Mouse (Mus musculus) CD4-positive helper T cell, adult 2 months (primary cell): Measurements from ENCODE around the gene Khsrp.

Experiments used
- DNase-seq: peaks from one replicate; pipeline ENCODE4 v3.0.0-alpha.2; 2012; ENCODE audit warnings: low read depth, missing footprints, low spot score

The Khsrp gene

GRCm38 (mm10) chr17:56988921-56989430, 42.3 kb downstream of the Khsrp start:
- no peak for DNase-seq

DNA sequence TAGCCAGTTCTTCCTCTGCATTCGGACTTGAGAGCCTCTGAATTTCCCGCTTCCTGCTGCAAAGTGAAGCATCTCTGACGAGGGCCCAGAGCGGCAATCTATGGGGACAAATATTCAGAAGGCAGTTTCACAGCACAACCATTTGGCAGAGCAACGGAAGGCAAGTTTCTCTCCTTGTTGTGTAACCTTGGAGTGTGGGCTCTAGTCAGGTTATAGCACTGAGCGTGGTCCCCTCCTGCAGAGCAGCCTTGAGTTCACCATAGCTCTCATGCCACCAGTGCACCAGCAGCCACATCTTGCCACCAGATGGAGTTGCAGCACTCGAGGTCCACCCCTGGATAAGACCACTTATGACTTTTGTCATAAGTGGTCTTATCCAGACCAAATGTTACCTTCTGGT, 42.9 kb downstream of the Khsrp start:
- no peak for DNase-seq

DNA sequence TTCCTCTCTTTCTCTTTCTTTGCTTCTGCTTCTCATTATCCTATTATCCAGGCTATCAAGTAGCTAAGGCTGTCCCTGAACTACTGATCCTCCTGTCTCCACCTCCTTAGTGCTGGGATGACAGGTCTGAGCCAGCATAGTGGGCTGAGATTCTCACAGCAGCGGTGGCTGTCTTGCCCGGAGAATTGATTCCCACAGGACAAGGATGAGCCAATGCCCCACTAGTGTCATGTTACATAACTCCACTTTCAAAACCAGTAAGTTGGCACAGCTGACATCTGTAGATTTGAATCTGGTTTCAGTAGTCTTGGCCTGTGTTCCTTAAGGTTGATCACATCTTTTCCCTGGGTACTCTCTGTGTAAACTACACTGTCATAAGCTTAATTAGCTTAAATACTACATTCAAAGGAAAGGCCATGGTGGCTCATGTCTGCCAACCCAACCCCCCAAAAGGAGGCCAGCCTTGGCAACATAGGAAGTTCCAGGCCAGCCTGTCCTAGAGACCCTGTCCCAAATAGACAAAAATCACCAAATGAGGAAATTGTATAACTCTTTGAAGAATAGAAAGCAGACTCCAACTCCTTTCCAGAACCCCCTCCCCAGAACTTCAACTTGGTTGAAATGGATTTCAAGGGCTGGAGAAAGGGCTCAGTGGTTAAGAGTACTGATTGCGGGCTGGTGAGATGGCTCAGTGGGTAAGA, 45.1 kb downstream of the Khsrp start:
- DNase-seq, result no peak

- DNase-seq, result no peak
Observed at GRCm38 (mm10) chr17:56985656-56986055, 45.7 kb downstream of the Khsrp start.

GRCm38 (mm10) chr17:56984886-56985285, 46.4 kb downstream of the Khsrp start:
- no peak for DNase-seq

DNA sequence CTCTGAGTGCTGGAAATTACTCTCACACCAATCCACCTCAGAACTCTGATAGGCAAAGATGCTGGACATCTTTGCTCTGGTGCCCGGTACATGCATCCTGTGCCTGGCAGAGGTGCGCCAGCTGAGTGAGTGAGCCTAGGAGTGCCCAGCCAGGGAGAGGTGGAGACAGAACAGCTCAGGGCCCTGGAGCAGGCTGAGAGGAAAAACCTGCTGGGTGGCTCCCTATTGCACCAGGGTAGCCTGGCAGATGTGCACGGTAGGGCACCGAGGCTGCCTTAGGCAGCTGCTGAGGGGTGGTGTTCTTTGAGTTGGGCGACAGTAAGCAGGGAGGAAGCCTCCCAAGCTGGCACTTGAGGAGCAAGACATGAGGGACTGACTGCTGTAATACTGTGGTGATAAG, 49.3 kb downstream of the Khsrp start, which contains the start of gene Acer1:
TSS of gene Acer1 (minus strand) at position 114 of the 400 bp plus-strand sequence.
- DNase-seq, result no peak

- DNase-seq, result no peak
Observed at GRCm38 (mm10) chr17:56981049-56981448, 50.3 kb downstream of the Khsrp start.

- no peak for DNase-seq
Observed at GRCm38 (mm10) chr17:56979524-56979923, 51.8 kb downstream of the Khsrp start.

DNA sequence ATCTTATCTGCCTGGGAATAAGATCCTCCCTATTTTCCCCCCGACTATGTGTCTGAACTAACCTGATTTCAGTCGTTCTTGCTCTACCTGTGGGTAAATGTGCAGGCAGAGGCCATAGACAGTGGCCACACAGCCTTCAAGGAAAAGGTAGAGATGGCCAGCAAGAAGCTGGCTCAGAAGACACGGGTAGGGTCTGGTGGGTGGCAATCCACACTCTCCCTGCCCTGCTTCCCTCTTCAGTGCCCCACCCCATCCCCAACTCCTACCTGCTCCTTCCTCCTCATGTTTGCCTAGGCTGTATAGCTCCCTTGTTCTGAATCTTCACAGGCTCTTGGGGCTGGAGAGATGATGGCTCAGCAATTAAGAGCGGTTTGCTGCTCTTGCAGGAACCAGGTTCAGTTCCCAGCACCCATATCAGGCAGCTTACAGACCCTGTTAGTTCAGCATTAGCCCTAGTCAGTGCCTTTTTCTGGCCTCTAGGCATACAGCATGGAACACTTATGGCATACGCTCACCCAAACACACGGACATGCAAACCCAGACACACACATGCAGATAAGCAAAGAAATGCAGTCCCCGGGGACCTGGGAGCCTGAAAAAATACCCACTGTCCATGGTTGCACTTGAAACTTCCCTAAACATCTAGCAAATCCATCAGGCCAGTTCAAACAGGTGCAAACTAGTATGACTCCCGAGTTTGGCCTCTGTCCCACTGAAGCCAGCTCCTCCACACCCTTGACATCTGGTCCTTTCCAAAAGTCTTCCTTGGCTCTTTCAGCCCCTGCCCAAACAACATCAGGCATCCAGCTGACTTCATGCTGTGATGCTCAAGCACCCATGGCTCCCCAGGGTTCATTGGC, 54.6 kb downstream of the Khsrp start:
- DNase-seq, result no peak

GRCm38 (mm10) chr17:56975391-56975790, 55.9 kb downstream of the Khsrp start:
- no peak for DNase-seq

DNA sequence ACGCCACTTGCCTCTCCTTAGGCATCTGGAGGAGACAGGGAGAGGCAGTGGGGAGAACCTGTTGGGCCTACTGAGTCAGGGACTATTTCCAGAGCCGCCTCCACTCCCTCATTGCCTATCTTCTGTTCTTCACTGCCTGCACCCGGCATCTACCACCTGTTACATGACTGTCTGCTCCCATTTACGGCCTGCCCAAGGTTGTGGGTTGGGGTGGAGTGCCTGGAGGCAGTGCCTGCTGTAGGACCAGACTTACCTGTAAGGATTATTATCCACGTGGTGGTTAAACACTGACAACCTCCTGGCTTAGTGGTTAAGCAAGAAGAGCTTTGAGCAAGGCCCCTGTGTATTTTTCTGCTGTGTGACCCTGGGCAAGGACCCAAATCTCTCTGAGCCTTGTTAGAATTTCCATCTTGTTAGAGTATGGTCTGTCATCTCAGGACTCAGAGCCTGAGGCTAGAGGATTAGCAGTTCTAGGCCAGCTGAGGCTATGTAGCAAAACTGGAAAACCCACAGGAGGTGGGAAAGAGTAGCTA, 56.5 kb downstream of the Khsrp start:
- DNase-seq, result no peak

DNA sequence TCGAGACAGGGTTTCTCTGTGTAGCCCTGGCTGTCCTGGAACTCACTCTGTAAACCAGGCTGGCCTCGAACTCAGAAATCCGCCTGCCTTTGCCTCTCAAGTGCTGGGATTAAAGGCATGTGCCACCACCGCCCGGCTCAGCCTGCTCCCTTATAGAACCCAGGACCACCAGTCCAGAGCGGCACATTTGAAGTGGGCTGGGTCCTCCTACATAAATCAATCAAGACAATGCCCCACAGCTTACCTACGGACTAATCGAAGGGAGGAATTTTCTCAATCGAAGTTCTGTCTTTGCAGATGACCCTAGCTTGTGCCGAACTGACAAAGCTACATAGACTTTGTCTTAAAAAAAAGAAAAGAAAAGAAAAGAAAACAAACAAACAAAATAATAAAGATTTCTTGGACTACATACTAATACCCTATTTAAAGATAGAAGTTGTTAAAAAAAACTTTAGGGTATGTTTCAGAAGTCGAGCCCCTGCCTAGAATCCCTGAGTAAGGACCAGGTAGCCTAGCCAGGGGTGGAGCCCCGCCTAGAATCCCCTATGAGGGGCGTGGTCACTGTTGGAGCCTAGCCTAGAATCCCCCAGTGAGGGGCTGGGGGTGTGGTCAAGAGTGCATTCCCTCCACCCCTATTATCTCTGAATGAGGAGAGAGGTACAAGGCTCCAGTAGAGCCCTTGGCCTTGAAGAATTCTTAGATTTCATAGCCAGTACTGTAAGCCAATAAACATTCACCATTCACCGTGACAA, 57.2 kb downstream of the Khsrp start:
- no peak for DNase-seq
